Mouse (Mus musculus): ENCODE data around the gene Cfap157. TPM values are rescaled to one million over a fixed set of nuclear protein-coding genes. Genes with fewer than 3 reads are reported as not detected.
A peak's percentile ranks its signal among the peaks of the same experiment; 100 is the strongest.

Cfap157 gene
- polyA plus RNA-seq, 1 experiment from 2014 or later, result 0.30 TPM

DNA sequence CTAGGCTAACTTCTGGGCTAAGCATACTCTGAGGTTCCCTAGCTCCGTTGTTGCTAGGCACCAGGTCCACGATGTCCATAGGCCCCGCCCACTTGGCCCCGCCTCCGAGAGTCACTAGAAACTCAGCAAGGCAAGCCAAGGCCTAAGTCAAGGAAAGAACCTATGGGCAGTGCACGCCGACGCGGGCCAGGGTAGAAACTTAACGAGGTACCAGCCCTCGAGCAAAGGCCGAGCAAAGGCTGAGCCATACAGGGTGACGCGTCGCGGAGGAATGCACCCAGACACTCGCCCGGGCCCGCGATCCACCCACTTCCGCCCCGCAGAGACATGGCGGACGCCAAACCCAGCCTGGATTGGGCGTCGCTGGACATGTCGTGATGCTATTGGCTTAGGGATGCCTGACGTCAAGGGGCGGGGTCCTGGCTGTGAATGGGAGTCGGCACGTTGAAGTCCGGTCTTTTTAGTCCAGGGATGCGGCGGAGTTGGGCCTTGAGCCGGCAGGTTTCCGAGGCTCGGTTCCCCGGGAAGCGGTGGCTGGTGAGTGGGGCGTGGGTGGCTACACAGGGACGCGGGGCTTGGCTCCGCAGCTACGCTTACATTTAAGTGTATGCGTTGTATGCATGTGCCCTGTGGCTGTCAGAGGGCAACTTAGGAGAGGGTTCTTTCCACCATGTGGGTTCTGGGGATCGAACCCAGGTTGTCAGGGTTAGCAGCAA, 8.7 kb downstream of the Cfap157 start, which contains the start of the genes Ttc16 and Ptrh1:
Gene Ttc16 (minus strand): TSS at position 275 of the 716 bp plus-strand sequence.
Gene Ptrh1 (plus strand): TSS at position 428 of the 716 bp plus-strand sequence.
- peak within 1 kb of the TSS; percentile 57 for H3K9ac ChIP-seq (ENCODE audit: low read length)
- peaks cover 5% of the 10 kb centered on the region for H3K4me1 ChIP-seq (ENCODE audit: control insufficient read depth, insufficient read depth, low read length)
- ATAC-seq (peak; percentile 99), DNase-seq (ENCODE audit: low spot score) (peak; percentile 98)
- peak within 1 kb of the TSS; percentile 71 for H3K4me2 ChIP-seq (ENCODE audit: low read length)
- peak within 1 kb of the TSS; percentile 48 for H3K4me3 ChIP-seq (ENCODE audit: low read depth, low read length)
- no peaks in the 10 kb centered on the region for H3K9me3 ChIP-seq (replicated peaks; ENCODE audit: control insufficient read depth, low read length)
- H3K27me3 ChIP-seq (replicated peaks; ENCODE audit: control insufficient read depth, insufficient read depth, low read length), result no peaks in the 10 kb centered on the region
- no peaks in the 10 kb centered on the region for H3K36me3 ChIP-seq (ENCODE audit: control insufficient read depth, insufficient read depth, low read length)
- H3K27ac ChIP-seq (ENCODE audit: low read depth, low read length), result no peak within 1 kb of the TSS
- WGBS, result 1% methylated on average over 46 of the region's 46 CpGs

DNA sequence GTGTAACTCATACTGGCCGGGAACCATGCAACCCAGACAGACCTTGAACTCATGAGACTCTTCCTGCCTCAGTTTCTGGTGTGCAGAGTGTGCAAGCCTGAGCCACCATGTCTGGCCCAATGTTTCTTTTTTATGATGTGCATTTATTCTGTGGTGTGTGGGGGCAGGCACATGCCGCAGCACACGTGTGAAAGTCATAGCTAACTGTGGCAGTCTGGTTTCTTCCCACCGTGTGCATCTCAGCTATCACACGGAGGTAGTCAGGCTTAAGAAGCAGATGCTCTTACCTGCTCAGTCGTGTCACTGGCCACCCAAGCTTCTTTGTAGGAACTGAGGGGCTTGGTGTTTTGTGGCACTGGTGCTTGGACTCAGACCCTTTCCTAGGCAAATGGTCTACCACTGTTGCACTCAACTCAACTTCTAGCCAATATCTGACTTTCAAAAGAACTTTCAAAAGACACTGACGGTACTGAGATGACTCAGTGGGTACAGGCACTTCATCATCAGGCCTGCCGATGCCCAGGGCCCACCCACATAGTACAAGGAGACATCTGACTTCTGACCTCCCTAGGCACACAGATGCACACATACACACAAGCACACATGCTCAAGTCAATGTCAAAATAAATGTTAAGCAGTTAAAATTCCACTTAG, 11.5 kb downstream of the Cfap157 start:
- Histone ChIP-seq H3K4me2 (ENCODE audit: low read length) (no peak overlapping the region), H3K4me1 (ENCODE audit: control insufficient read depth, insufficient read depth, low read length) (peaks cover 5% of the 10 kb centered on the region), H3K27me3 (replicated peaks; ENCODE audit: control insufficient read depth, insufficient read depth, low read length) (no peaks in the 10 kb centered on the region), H3K27ac (ENCODE audit: low read depth, low read length) (no peak overlapping the region), H3K9ac (ENCODE audit: low read length) (no peak overlapping the region), H3K4me3 (ENCODE audit: low read depth, low read length) (no peak overlapping the region), H3K36me3 (ENCODE audit: control insufficient read depth, insufficient read depth, low read length) (no peaks in the 10 kb centered on the region), H3K9me3 (replicated peaks; ENCODE audit: control insufficient read depth, low read length) (no peaks in the 10 kb centered on the region)
- DNase-seq (ENCODE audit: low spot score), result no peak
- 85% methylated on average over 8 of the region's 8 CpGs for WGBS
- ATAC-seq, result no peak

DNA sequence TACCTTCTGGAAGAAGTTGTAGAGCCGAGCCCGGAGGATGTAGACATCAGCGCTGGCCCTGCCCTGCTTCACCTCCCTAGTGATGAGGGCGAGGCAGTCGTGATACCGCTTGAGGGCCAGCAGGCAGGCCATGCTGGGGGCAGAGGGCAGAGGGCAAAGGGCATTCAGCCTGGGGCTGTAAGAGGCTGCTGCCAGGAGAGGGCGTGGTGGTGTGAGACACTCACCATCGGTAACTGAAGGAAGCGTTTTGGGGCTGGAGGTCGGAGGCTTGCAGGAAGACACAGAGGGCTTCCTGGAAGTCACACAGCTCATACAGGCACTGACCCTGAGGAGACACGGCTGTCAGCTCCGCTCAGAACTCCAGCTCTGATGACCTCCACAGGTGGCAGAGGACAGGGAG, 12.3 kb downstream of the Cfap157 start:
- DNase-seq (ENCODE audit: low spot score) (no peak), ATAC-seq (no peak)
- WGBS, result 38% methylated on average over 12 of the region's 12 CpGs

GRCm38 (mm10) chr2:32769327-32770085, 14.7 kb downstream of the Cfap157 start:
- no peak overlapping the region for H3K4me3 ChIP-seq (ENCODE audit: low read depth, low read length)
- no peak overlapping the region for H3K4me2 ChIP-seq (ENCODE audit: low read length)
- H3K27ac ChIP-seq (ENCODE audit: low read depth, low read length), result no peak overlapping the region
- no peaks in the 10 kb centered on the region for H3K9me3 ChIP-seq (replicated peaks; ENCODE audit: control insufficient read depth, low read length)
- no peak overlapping the region for H3K9ac ChIP-seq (ENCODE audit: low read length)
- H3K27me3 ChIP-seq (replicated peaks; ENCODE audit: control insufficient read depth, insufficient read depth, low read length), result no peaks in the 10 kb centered on the region
- ATAC-seq, result no peak
- no peaks in the 10 kb centered on the region for H3K4me1 ChIP-seq (ENCODE audit: control insufficient read depth, insufficient read depth, low read length)
- WGBS, result 57% methylated on average over 5 of the region's 5 CpGs
- DNase-seq (ENCODE audit: low spot score), result no peak
- no peaks in the 10 kb centered on the region for H3K36me3 ChIP-seq (ENCODE audit: control insufficient read depth, insufficient read depth, low read length)

More for the DNA sequence above, 12.3 kb downstream of the Cfap157 start:
- Histone ChIP-seq H3K27me3 (replicated peaks; ENCODE audit: control insufficient read depth, insufficient read depth, low read length) (no peaks in the 10 kb centered on the region), H3K4me2 (ENCODE audit: low read length) (no peak overlapping the region), H3K9me3 (replicated peaks; ENCODE audit: control insufficient read depth, low read length) (no peaks in the 10 kb centered on the region), H3K27ac (ENCODE audit: low read depth, low read length) (no peak overlapping the region), H3K4me1 (ENCODE audit: control insufficient read depth, insufficient read depth, low read length) (peaks cover 5% of the 10 kb centered on the region), H3K4me3 (ENCODE audit: low read depth, low read length) (no peak overlapping the region), H3K36me3 (ENCODE audit: control insufficient read depth, insufficient read depth, low read length) (no peaks in the 10 kb centered on the region), H3K9ac (ENCODE audit: low read length) (no peak overlapping the region)

DNA sequence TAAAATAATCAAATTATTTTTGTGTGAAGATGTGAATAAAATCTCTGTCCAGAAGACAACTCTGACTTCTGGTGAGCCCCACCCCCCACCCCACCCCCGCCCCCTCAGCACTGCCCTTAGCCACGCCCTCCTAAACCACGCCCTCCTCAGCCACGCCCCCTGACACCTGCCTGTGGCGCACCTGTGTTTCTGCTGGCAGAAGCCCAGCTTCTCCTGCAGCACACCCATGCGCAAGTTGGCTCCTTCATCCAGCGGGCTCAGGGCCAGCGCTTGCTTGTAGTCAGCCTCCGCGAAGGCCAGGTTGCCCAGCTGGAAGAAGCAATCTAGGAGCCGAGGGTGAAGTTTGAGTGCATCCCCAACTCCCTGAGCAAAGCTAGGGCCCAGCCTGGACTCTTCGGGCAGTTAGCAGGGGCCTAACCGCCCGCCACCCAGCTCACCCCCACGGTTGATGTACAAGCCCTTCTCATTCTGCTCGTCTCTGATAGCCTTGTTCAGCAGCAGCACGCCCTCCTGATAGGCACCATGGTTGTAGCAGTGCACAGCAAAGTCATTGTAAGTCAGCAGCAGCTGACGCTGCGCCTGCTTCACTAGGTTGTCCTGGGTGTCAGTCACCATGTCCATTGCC, 15.5 kb downstream of the Cfap157 start:
- Histone ChIP-seq H3K36me3 (ENCODE audit: control insufficient read depth, insufficient read depth, low read length) (no peaks in the 10 kb centered on the region), H3K27me3 (replicated peaks; ENCODE audit: control insufficient read depth, insufficient read depth, low read length) (no peaks in the 10 kb centered on the region), H3K9ac (ENCODE audit: low read length) (no peak overlapping the region), H3K4me2 (ENCODE audit: low read length) (no peak overlapping the region), H3K9me3 (replicated peaks; ENCODE audit: control insufficient read depth, low read length) (no peaks in the 10 kb centered on the region), H3K4me3 (ENCODE audit: low read depth, low read length) (no peak overlapping the region), H3K27ac (ENCODE audit: low read depth, low read length) (no peak overlapping the region), H3K4me1 (ENCODE audit: control insufficient read depth, insufficient read depth, low read length) (no peaks in the 10 kb centered on the region)
- WGBS, result 57% methylated on average over 19 of the region's 19 CpGs
- DNase-seq (ENCODE audit: low spot score), result no peak
- no peak for ATAC-seq

- Histone ChIP-seq H3K9me3 (replicated peaks; ENCODE audit: control insufficient read depth, low read length) (no peaks in the 10 kb centered on the region), H3K9ac (ENCODE audit: low read length) (no peak overlapping the region), H3K27me3 (replicated peaks; ENCODE audit: control insufficient read depth, insufficient read depth, low read length) (no peaks in the 10 kb centered on the region), H3K4me2 (ENCODE audit: low read length) (no peak overlapping the region), H3K4me3 (ENCODE audit: low read depth, low read length) (no peak overlapping the region), H3K27ac (ENCODE audit: low read depth, low read length) (no peak overlapping the region), H3K4me1 (ENCODE audit: control insufficient read depth, insufficient read depth, low read length) (no peaks in the 10 kb centered on the region), H3K36me3 (ENCODE audit: control insufficient read depth, insufficient read depth, low read length) (peaks cover 10% of the 10 kb centered on the region)
- WGBS, result 88% methylated on average over 12 of the region's 12 CpGs
- ATAC-seq (no peak), DNase-seq (ENCODE audit: low spot score) (no peak)
Observed at GRCm38 (mm10) chr2:32767241-32767640, 17.0 kb downstream of the Cfap157 start.

GRCm38 (mm10) chr2:32763353-32763752, 20.9 kb downstream of the Cfap157 start:
- no peak overlapping the region for H3K4me2 ChIP-seq (ENCODE audit: low read length)
- H3K27ac ChIP-seq (ENCODE audit: low read depth, low read length), result no peak overlapping the region
- no peak overlapping the region for H3K9ac ChIP-seq (ENCODE audit: low read length)
- H3K36me3 ChIP-seq (ENCODE audit: control insufficient read depth, insufficient read depth, low read length), result peaks cover 33% of the 10 kb centered on the region
- H3K4me3 ChIP-seq (ENCODE audit: low read depth, low read length), result no peak overlapping the region
- no peak for DNase-seq (ENCODE audit: low spot score)
- ATAC-seq, result no peak
- H3K9me3 ChIP-seq (replicated peaks; ENCODE audit: control insufficient read depth, low read length), result no peaks in the 10 kb centered on the region
- WGBS, result 80% methylated on average over 3 of the region's 3 CpGs
- no peaks in the 10 kb centered on the region for H3K27me3 ChIP-seq (replicated peaks; ENCODE audit: control insufficient read depth, insufficient read depth, low read length)
- 0 out of 2 replicates have a peak, but pooled peaks cover 4% of the 10 kb centered on the region for H3K4me1 ChIP-seq (ENCODE audit: control insufficient read depth, insufficient read depth, low read length)

GRCm38 (mm10) chr2:32761859-32762258, 22.4 kb downstream of the Cfap157 start:
- ATAC-seq (no peak), DNase-seq (ENCODE audit: low spot score) (no peak)

More at GRCm38 (mm10) chr2:32761859-32762258, 22.4 kb downstream of the Cfap157 start:
- no peak overlapping the region for H3K4me2 ChIP-seq (ENCODE audit: low read length)
- H3K9me3 ChIP-seq (replicated peaks; ENCODE audit: control insufficient read depth, low read length), result no peaks in the 10 kb centered on the region
- H3K36me3 ChIP-seq (ENCODE audit: control insufficient read depth, insufficient read depth, low read length), result peaks cover 33% of the 10 kb centered on the region
- H3K4me1 ChIP-seq (ENCODE audit: control insufficient read depth, insufficient read depth, low read length), result 0 out of 2 replicates have a peak, but pooled peaks cover 5% of the 10 kb centered on the region
- no peak overlapping the region for H3K27ac ChIP-seq (ENCODE audit: low read depth, low read length)
- H3K4me3 ChIP-seq (ENCODE audit: low read depth, low read length), result no peak overlapping the region
- 88% methylated on average over 4 of the region's 4 CpGs for WGBS
- H3K27me3 ChIP-seq (replicated peaks; ENCODE audit: control insufficient read depth, insufficient read depth, low read length), result no peaks in the 10 kb centered on the region
- H3K9ac ChIP-seq (ENCODE audit: low read length), result no peak overlapping the region

Measured in forebrain, embryonic 14.5 days (tissue).